Mouse (Mus musculus) cerebellum, adult 2 months (tissue): Measurements from ENCODE around the gene Msh3.

Experiments
- CTCF ChIP-seq: fragments of 200-500 bp; IDR thresholded peaks from 2 replicates; pipeline ENCODE4 v1.5.1; 2011; ENCODE audit warnings: low read depth, mild to moderate bottlenecking, control low read depth, low read length, moderate library complexity, borderline replicate concordance; ENCODE audit not compliant: insufficient read depth
- POLR2A ChIP-seq: fragments of 200-500 bp; IDR thresholded peaks from 2 replicates; pipeline ENCODE4 v1.6.1; 2011; ENCODE audit warnings: low read length, control low read depth, borderline replicate concordance; ENCODE audit not compliant: insufficient read depth

DNA sequence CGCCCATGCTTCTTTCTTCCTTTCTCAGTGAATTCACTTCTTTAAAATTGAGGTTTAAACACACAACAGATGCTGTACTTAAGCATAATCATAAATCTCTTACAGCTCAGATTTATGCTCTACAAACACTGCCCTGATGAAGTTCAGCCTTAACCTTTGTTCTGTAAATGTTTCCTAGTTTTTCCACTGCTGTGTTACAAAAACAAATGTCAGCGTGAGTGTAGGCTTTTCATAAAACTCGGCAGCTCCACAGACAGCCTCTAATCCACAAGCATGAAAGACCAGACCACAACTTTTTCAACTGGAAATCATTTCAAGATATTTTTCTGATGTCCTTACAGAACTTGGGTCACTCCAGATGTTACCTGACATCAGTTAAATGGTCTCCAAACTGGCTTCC is 48.7 kb upstream of the Msh3 start:
- TF ChIP-seq CTCF (no peak), POLR2A (no peak)
